Mouse (Mus musculus) hindbrain, embryonic 14.5 days (tissue): ENCODE measurements around the gene Cacng2. TPM values are rescaled to one million over a fixed set of nuclear protein-coding genes. Genes with fewer than 3 reads are reported as not detected.

Source experiments
- ATAC-seq: fragments of 200-750 bp; cut with Nextera tagmentation; 2 replicates; pipeline ENCODE4 v1.8.0; 2017; ENCODE audit warnings: moderate number of reproducible peaks, mild to moderate bottlenecking, moderate TSS enrichment, moderate library complexity; ENCODE audit not compliant: low FRiP score
- DNase-seq: peaks from one replicate; pipeline ENCODE4 v3.0.0-alpha.2; 2015; ENCODE audit warnings: low spot score
- H3K27ac ChIP-seq: fragments of 300-500 bp; sonication (generic); 2 replicates; pipeline ENCODE4 v1.5.1; 2014; ENCODE audit warnings: mild to moderate bottlenecking, moderate library complexity
- H3K27me3 ChIP-seq: fragments of 300-500 bp; sonication (generic); 2 replicates; pipeline ENCODE4 v1.6.1; 2014; ENCODE audit warnings: mild to moderate bottlenecking, low read length, mixed read lengths; ENCODE audit not compliant: control insufficient read depth, insufficient read depth
- H3K36me3 ChIP-seq: fragments of 300-500 bp; sonication (generic); replicated peaks from 2 replicates; pipeline ENCODE4 v1.6.1; 2014; ENCODE audit not compliant: control insufficient read depth, insufficient read depth
- H3K4me1 ChIP-seq: fragments of 300-500 bp; sonication (generic); replicated peaks from 2 replicates; pipeline ENCODE4 v1.6.1; 2014; ENCODE audit warnings: antibody characterized with exemption, low read length, mixed read lengths; ENCODE audit not compliant: control insufficient read depth, insufficient read depth
- H3K4me2 ChIP-seq: fragments of 300-500 bp; sonication (generic); replicated peaks from 2 replicates; pipeline ENCODE4 v1.6.1; 2014; ENCODE audit warnings: mild to moderate bottlenecking, moderate library complexity
- H3K4me3 ChIP-seq: fragments of 300-500 bp; sonication (generic); replicated peaks from 2 replicates; pipeline ENCODE4 v1.5.1; 2014; ENCODE audit warnings: mild to moderate bottlenecking, low read length
- H3K9ac ChIP-seq: fragments of 300-500 bp; sonication (generic); 2 replicates; pipeline ENCODE4 v1.6.1; 2014
- H3K9me3 ChIP-seq: fragments of 300-500 bp; sonication (generic); 2 replicates; pipeline ENCODE4 v1.6.1; 2016; ENCODE audit warnings: low read length; ENCODE audit not compliant: control insufficient read depth
- WGBS: fragments of 180-500 bp; shearing (Covaris S2); extraction: QIAGEN DNeasy Blood & Tissue Kit; methylation state at CpG from one replicate; pipeline ENCODE4 v1.1.7; 2014; 5-methylcytosine and 5-hydroxymethylcytosine counted together
- polyA plus RNA-seq: library from polyadenylated mRNA; unstranded; fragments of >200 nt; fragmentation: Nextera tagmentation; extraction: Ambion mirVana; gene quantifications from 2 replicates; pipeline ENCODE4 v1.2.1, GENCODE M21; 2014

The Cacng2 gene
- polyA plus RNA-seq, 1 experiment from 2014 or later: 14.7 TPM

DNA sequence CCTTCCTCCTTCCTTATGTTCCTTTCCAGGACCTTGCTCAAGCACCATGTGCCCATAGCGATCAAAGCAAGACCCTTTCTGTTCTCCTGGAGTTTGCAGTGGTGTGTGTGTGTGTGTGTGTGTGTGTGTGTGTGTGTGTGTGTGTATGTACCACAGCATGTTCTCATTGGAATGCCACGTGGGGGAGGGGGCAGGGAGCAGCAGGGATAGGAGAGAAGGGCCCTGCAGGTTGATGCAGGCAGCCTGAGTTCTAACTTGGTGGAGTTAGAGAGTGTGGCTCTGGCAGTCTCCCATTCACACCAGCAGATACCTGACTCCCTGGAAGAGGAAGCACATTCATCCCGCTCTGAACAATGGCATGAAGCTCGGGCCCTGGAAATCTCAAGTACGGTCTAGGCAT, 41.6 kb downstream of the Cacng2 start:
- no peaks in the 10 kb centered on the region for H3K27me3 ChIP-seq
- H3K9me3 ChIP-seq: no peaks in the 10 kb centered on the region
- WGBS: 55% methylated on average over 4 of the region's 5 CpGs
- no peak overlapping the region for H3K4me3 ChIP-seq
- H3K9ac ChIP-seq: no peak overlapping the region
- DNase-seq: no peak
- H3K4me2 ChIP-seq: no peak overlapping the region
- H3K27ac ChIP-seq: no peak overlapping the region
- ATAC-seq: no peak
- peaks cover 7% of the 10 kb centered on the region for H3K4me1 ChIP-seq
- H3K36me3 ChIP-seq: no peaks in the 10 kb centered on the region

- WGBS: 50% methylated on average over 3 of the region's 3 CpGs
- DNase-seq: no peak
These were observed 43.9 kb downstream of the Cacng2 start for GRCm38 (mm10) chr15:78075921-78076320.

DNA sequence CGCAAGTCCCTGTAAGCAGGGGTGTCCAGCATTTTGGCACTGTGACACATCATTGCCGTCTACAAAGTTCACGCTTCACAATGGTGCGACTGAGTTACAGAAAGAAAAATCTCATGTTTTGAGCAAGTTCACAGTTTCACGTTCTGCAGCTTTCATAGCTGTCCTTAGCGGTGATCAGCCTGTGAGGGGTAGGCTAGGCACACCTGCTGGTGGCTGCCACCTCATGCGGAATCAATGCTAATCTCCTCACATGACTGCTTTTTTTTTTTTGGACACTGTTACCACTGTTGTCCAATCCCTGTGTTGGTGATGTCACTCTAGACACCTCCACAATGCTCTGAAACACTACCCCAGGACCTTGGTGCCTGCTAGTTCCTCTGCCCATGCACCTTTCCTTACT, 46.7 kb downstream of the Cacng2 start:
- Histone ChIP-seq H3K27me3 (no peaks in the 10 kb centered on the region), H3K4me3 (no peak overlapping the region), H3K4me1 (no peaks in the 10 kb centered on the region), H3K9me3 (no peaks in the 10 kb centered on the region), H3K4me2 (no peak overlapping the region), H3K36me3 (no peaks in the 10 kb centered on the region), H3K9ac (no peak overlapping the region), H3K27ac (no peak overlapping the region)
- no peak for ATAC-seq
- WGBS: 91% methylated on average over 7 of the region's 7 CpGs
- no peak for DNase-seq

More at GRCm38 (mm10) chr15:78075921-78076320, 43.9 kb downstream of the Cacng2 start:
- H3K9me3 ChIP-seq: no peaks in the 10 kb centered on the region
- H3K9ac ChIP-seq: no peak overlapping the region
- no peaks in the 10 kb centered on the region for H3K27me3 ChIP-seq
- H3K4me2 ChIP-seq: no peak overlapping the region
- H3K4me3 ChIP-seq: no peak overlapping the region
- H3K36me3 ChIP-seq: no peaks in the 10 kb centered on the region
- H3K27ac ChIP-seq: no peak overlapping the region
- ATAC-seq: no peak
- H3K4me1 ChIP-seq: no peaks in the 10 kb centered on the region; the same call in 1 of the 2 replicates

DNA sequence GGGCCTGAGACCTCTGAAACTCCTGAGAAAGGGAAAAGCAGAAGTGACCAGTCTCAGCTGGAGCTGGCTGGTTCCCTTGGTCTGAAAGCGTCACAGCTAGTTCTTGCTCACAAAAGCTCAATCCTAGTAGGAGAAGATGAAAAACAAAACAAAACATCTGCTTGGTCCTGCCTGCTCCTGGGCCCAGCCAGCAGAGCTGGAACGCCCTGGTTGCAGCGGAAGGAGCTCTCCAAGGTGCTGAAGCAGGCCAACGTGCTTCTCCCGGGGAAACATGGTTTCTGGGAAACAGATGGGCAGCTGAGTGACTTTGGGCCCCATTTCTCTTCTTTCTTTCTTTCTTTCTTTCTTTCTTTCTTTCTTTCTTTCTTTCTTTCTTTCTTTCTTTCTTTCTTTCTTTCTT, 53.4 kb downstream of the Cacng2 start:
- H3K4me1 ChIP-seq: peaks cover 16% of the 10 kb centered on the region; the same call in 1 of the 2 replicates
- H3K4me3 ChIP-seq: no peak overlapping the region
- 3% methylated on average over 5 of the region's 5 CpGs for WGBS

GRCm38 (mm10) chr15:78065541-78065940, 54.3 kb downstream of the Cacng2 start:
- Histone ChIP-seq H3K36me3 (no peaks in the 10 kb centered on the region), H3K27me3 (no peaks in the 10 kb centered on the region), H3K4me2 (no peak overlapping the region), H3K9ac (peak overlapping the region; percentile 34; the same call in 1 of the 2 replicates), H3K4me1 (peaks cover 16% of the 10 kb centered on the region; the same call in 1 of the 2 replicates), H3K27ac (no peak overlapping the region), H3K9me3 (no peaks in the 10 kb centered on the region), H3K4me3 (no peak overlapping the region)
- no peak for DNase-seq
- WGBS: 7% methylated on average over 5 of the region's 5 CpGs
- no peak for ATAC-seq

More for the DNA sequence above, 53.4 kb downstream of the Cacng2 start:
- no peaks in the 10 kb centered on the region for H3K36me3 ChIP-seq
- H3K27me3 ChIP-seq: no peaks in the 10 kb centered on the region
- no peak for ATAC-seq
- no peak overlapping the region for H3K9ac ChIP-seq
- H3K4me2 ChIP-seq: no peak overlapping the region
- H3K27ac ChIP-seq: no peak overlapping the region
- peak; percentile 66 for DNase-seq
- no peaks in the 10 kb centered on the region for H3K9me3 ChIP-seq

DNA sequence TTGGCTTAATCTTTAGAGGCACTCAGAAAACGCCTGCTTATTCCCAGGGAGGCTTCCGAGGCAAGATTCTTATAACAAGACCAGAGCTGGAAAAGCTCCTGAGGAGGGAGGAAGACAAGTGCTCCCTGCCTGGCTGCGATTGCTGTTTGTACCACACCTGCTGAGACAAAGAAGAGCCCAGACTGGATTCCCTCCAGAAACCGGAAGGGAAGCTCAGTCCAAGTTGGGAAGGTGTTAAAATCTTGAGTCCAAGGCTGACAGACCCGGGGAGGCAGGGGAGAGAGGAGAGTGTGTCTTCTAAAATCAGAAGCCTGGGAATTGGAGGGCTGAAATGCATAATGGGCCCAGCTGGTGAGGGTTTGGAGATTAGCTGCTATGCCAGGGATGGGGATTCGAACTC, 55.5 kb downstream of the Cacng2 start:
- 0 out of 2 replicates have a peak overlapping the region, but pooled peaks have one; percentile 2 for H3K4me2 ChIP-seq

DNA sequence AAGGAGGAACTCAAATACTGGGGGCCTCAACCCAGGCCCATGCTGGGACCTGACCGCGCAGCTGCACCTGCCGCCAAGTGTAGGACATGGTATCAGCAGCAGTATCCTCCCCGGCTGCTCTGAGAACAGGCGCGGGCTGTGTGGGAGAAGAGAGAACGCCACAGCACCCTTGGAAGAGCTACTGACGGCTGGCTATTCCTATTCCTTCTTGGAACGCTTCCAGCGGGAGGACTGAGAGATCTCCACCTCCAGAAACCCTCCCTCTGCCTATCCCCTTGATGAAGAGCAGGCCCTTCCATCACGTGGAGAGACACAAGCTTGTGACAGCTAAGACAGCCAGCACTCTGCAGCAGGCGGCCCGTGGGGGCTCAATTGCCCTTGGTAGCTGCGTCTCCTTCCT, 57.4 kb downstream of the Cacng2 start:
- no peak overlapping the region for H3K4me3 ChIP-seq
- no peak overlapping the region for H3K4me2 ChIP-seq
- peaks cover 16% of the 10 kb centered on the region; the same call in 1 of the 2 replicates for H3K4me1 ChIP-seq
- ATAC-seq: no peak
- no peak overlapping the region for H3K9ac ChIP-seq
- no peak for DNase-seq
- WGBS: 76% methylated on average over 14 of the region's 14 CpGs
- no peak overlapping the region for H3K27ac ChIP-seq
- no peaks in the 10 kb centered on the region for H3K27me3 ChIP-seq
- H3K36me3 ChIP-seq: no peaks in the 10 kb centered on the region
- H3K9me3 ChIP-seq: no peaks in the 10 kb centered on the region

More for the DNA sequence above, 55.5 kb downstream of the Cacng2 start:
- ATAC-seq: no peak
- WGBS: 48% methylated on average over 6 of the region's 6 CpGs
- Histone ChIP-seq H3K27me3 (no peaks in the 10 kb centered on the region), H3K36me3 (no peaks in the 10 kb centered on the region), H3K9me3 (no peaks in the 10 kb centered on the region), H3K27ac (peak overlapping the region; percentile 57), H3K4me1 (peaks cover 16% of the 10 kb centered on the region; the same call in 1 of the 2 replicates), H3K4me3 (no peak overlapping the region), H3K9ac (no peak overlapping the region)
- DNase-seq: no peak

DNA sequence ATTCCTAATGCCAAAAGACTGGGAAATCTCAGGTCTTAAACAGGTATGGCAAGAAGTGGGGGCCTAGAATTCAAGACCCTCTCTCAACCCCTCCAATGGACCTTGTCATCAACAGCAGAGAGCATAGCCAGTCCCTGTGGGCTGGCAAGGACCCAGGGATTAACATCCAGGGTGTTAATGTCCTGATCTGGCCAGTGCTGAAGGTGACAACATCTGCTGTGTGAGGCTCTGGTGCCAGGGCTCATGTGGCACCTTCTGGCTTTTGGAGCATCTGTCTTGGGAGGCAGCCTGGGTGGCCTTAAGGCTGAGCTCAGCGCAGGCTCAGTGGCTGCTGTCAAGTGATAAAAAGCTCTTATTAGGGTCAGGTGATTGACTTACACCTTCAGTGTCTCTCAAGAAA, 62.9 kb downstream of the Cacng2 start:
- DNase-seq: no peak

GRCm38 (mm10) chr15:78050682-78051081, 69.1 kb downstream of the Cacng2 start:
- no peak overlapping the region for H3K9ac ChIP-seq
- DNase-seq (no peak), ATAC-seq (no peak)
- H3K36me3 ChIP-seq: no peaks in the 10 kb centered on the region
- H3K27me3 ChIP-seq: no peaks in the 10 kb centered on the region
- H3K4me3 ChIP-seq: no peak overlapping the region
- no peaks in the 10 kb centered on the region for H3K4me1 ChIP-seq
- H3K27ac ChIP-seq: no peak overlapping the region
- no peaks in the 10 kb centered on the region for H3K9me3 ChIP-seq
- 82% methylated on average over 10 of the region's 10 CpGs for WGBS
- H3K4me2 ChIP-seq: no peak overlapping the region

More for the DNA sequence above, 62.9 kb downstream of the Cacng2 start:
- H3K4me1 ChIP-seq: no peaks in the 10 kb centered on the region
- ATAC-seq: no peak
- no peak overlapping the region for H3K27ac ChIP-seq
- no peaks in the 10 kb centered on the region for H3K9me3 ChIP-seq
- no peaks in the 10 kb centered on the region for H3K27me3 ChIP-seq
- 58% methylated on average over 1 of the region's 1 CpGs for WGBS
- no peak overlapping the region for H3K9ac ChIP-seq
- no peak overlapping the region for H3K4me3 ChIP-seq
- H3K4me2 ChIP-seq: no peak overlapping the region
- H3K36me3 ChIP-seq: no peaks in the 10 kb centered on the region

DNA sequence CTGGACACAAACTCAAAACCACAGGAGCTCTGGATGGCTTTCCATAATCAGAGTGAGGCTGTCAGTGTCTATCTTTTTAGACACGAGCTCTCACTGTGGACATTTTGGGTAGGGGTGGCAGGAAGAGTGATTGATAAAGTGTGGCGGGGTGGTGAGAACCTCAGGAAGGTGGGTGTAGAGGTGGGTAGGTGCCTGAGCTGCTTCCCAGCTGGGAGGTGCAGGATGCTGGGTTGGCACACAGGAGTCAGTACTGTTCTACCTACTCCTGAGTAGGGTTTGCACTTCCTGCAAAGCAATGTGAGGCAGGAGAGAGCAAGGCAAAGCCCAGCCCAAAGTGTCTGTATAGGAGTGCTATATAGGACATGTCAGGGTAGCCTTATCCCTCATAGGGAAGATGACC, 69.9 kb downstream of the Cacng2 start:
- Histone ChIP-seq H3K36me3 (no peaks in the 10 kb centered on the region), H3K4me1 (no peaks in the 10 kb centered on the region), H3K27ac (no peak overlapping the region), H3K4me3 (no peak overlapping the region), H3K4me2 (no peak overlapping the region), H3K9ac (no peak overlapping the region), H3K27me3 (no peaks in the 10 kb centered on the region), H3K9me3 (no peaks in the 10 kb centered on the region)
- ATAC-seq (no peak), DNase-seq (no peak)
- WGBS: 78% methylated on average over 2 of the region's 2 CpGs
